Mouse (Mus musculus): Measurements from ENCODE around the gene Rcc1. TPM values are rescaled to one million over a fixed set of nuclear protein-coding genes. Genes with fewer than 3 reads are reported as not detected.

Gene Rcc1
- total and polyA plus RNA-seq, 2 experiments = 3.0 to 4.0 TPM

- Histone ChIP-seq H3K27ac (replicated peaks; ENCODE audit: insufficient read depth, low read depth, low read length) (no peak overlapping the region), H3K4me1 (ENCODE audit: control insufficient read depth, insufficient read depth, low read length) (peaks cover 5% of the 10 kb centered on the region; the same call in 1 of the 2 replicates), H3K9ac (ENCODE audit: low read depth, low read length) (no peak overlapping the region), H3K79me2 (ENCODE audit: control insufficient read depth, insufficient read depth, low read length) (peaks cover 3% of the 10 kb centered on the region; the same call in 1 of the 2 replicates), H3K36me3 (ENCODE audit: control insufficient read depth, insufficient read depth, low read length) (peaks cover 28% of the 10 kb centered on the region), H3K27me3 (ENCODE audit: control insufficient read depth, insufficient read depth, low read length) (no peaks in the 10 kb centered on the region), H3K4me3 (ENCODE audit: insufficient read depth, low read depth, low read length) (no peak overlapping the region)
- no peak for TF ChIP-seq CTCF (IDR thresholded peaks at IDR 0.05; ENCODE audit: low read depth, low read length)
- no peak for TF ChIP-seq POLR2A (IDR thresholded peaks at IDR 0.05; ENCODE audit: extremely low read depth, insufficient read depth, low read length)
- 80% methylated on average over 3 of the region's 3 CpGs for WGBS
- DNase-seq (ENCODE audit: extremely low read depth, low read depth, low spot score) = no peak
Observed at GRCm38 (mm10) chr4:132311801-132312200, 41.6 kb downstream of the Rcc1 start.

DNA sequence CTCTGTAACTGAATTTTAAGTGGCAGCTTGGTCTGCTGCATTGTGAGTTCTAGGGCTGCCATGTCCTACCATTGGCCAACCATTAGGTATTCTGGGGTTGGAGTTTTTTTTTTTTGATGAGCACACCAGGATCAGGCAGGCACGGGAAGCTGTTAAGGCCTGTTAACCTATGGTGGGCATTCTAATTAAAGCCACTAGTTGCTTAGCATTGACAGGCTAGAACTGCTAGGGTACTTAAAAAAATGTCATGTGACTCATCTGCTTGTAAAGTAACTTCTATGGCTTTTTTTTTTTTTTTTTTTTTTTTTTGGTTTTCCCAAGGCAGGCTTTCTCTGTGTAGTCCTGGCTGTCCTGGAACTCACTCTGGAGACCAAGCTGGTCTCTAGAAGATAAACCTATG lies 42.2 kb downstream of the Rcc1 start:
- H3K36me3 ChIP-seq (ENCODE audit: control insufficient read depth, insufficient read depth, low read length) = peaks cover 28% of the 10 kb centered on the region
- H3K79me2 ChIP-seq (ENCODE audit: control insufficient read depth, insufficient read depth, low read length) = peaks cover 3% of the 10 kb centered on the region; the same call in 1 of the 2 replicates
- no peak overlapping the region for H3K9ac ChIP-seq (ENCODE audit: low read depth, low read length)
- H3K27me3 ChIP-seq (ENCODE audit: control insufficient read depth, insufficient read depth, low read length) = no peaks in the 10 kb centered on the region
- no peak overlapping the region for H3K27ac ChIP-seq (replicated peaks; ENCODE audit: insufficient read depth, low read depth, low read length)
- 88% methylated on average over 1 of the region's 1 CpGs for WGBS
- no peak overlapping the region for H3K4me3 ChIP-seq (ENCODE audit: insufficient read depth, low read depth, low read length)
- TF ChIP-seq CTCF (IDR thresholded peaks at IDR 0.05; ENCODE audit: low read depth, low read length) (no peak), POLR2A (IDR thresholded peaks at IDR 0.05; ENCODE audit: extremely low read depth, insufficient read depth, low read length) (no peak)
- peaks cover 5% of the 10 kb centered on the region; the same call in 1 of the 2 replicates for H3K4me1 ChIP-seq (ENCODE audit: control insufficient read depth, insufficient read depth, low read length)
- DNase-seq (ENCODE audit: extremely low read depth, low read depth, low spot score) = no peak

- WGBS = 29% methylated on average over 10 of the region's 10 CpGs
- Histone ChIP-seq H3K27me3 (ENCODE audit: control insufficient read depth, insufficient read depth, low read length) (no peaks in the 10 kb centered on the region), H3K9ac (ENCODE audit: low read depth, low read length) (peak overlapping the region; percentile 39; the same call in 1 of the 2 replicates), H3K79me2 (ENCODE audit: control insufficient read depth, insufficient read depth, low read length) (peaks cover 3% of the 10 kb centered on the region; the same call in 1 of the 2 replicates), H3K36me3 (ENCODE audit: control insufficient read depth, insufficient read depth, low read length) (peaks cover 28% of the 10 kb centered on the region), H3K4me3 (ENCODE audit: insufficient read depth, low read depth, low read length) (no peak overlapping the region), H3K27ac (replicated peaks; ENCODE audit: insufficient read depth, low read depth, low read length) (0 out of 2 replicates have a peak overlapping the region, but pooled peaks have one; percentile 13), H3K4me1 (ENCODE audit: control insufficient read depth, insufficient read depth, low read length) (peaks cover 7% of the 10 kb centered on the region; the same call in 1 of the 2 replicates)
- DNase-seq (ENCODE audit: extremely low read depth, low read depth, low spot score) = peak; percentile 56
- TF ChIP-seq CTCF (IDR thresholded peaks at IDR 0.05; ENCODE audit: low read depth, low read length) (peak; percentile 36), POLR2A (IDR thresholded peaks at IDR 0.05; ENCODE audit: extremely low read depth, insufficient read depth, low read length) (no peak)
Observed at GRCm38 (mm10) chr4:132309849-132310472, 43.4 kb downstream of the Rcc1 start.

- peaks cover 3% of the 10 kb centered on the region; the same call in 1 of the 2 replicates for H3K79me2 ChIP-seq (ENCODE audit: control insufficient read depth, insufficient read depth, low read length)
- H3K4me3 ChIP-seq (ENCODE audit: insufficient read depth, low read depth, low read length) = peak overlapping the region; percentile 98
- H3K27me3 ChIP-seq (ENCODE audit: control insufficient read depth, insufficient read depth, low read length) = no peaks in the 10 kb centered on the region
- peak; percentile 23 for DNase-seq (ENCODE audit: extremely low read depth, low read depth, low spot score)
- H3K27ac ChIP-seq (replicated peaks; ENCODE audit: insufficient read depth, low read depth, low read length) = peak overlapping the region; percentile 97
- no peak for TF ChIP-seq POLR2A (IDR thresholded peaks at IDR 0.05; ENCODE audit: extremely low read depth, insufficient read depth, low read length)
- TF ChIP-seq CTCF (IDR thresholded peaks at IDR 0.05; ENCODE audit: low read depth, low read length) = no peak
- peaks cover 28% of the 10 kb centered on the region for H3K36me3 ChIP-seq (ENCODE audit: control insufficient read depth, insufficient read depth, low read length)
- H3K4me1 ChIP-seq (ENCODE audit: control insufficient read depth, insufficient read depth, low read length) = peaks cover 7% of the 10 kb centered on the region; the same call in 1 of the 2 replicates
- peak overlapping the region; percentile 98 for H3K9ac ChIP-seq (ENCODE audit: low read depth, low read length)
- under 1% methylated on average over 15 of the region's 15 CpGs for WGBS
Observed at GRCm38 (mm10) chr4:132309140-132309848, 44.1 kb downstream of the Rcc1 start.

GRCm38 (mm10) chr4:132308437-132309139 lies 44.8 kb downstream of the Rcc1 start:
- H3K9ac ChIP-seq (ENCODE audit: low read depth, low read length) = peak overlapping the region; percentile 98
- WGBS = under 1% methylated on average over 41 of the region's 41 CpGs
- peak overlapping the region; percentile 97 for H3K27ac ChIP-seq (replicated peaks; ENCODE audit: insufficient read depth, low read depth, low read length)
- peak; percentile 88 for DNase-seq (ENCODE audit: extremely low read depth, low read depth, low spot score)
- peaks cover 24% of the 10 kb centered on the region for H3K36me3 ChIP-seq (ENCODE audit: control insufficient read depth, insufficient read depth, low read length)
- H3K27me3 ChIP-seq (ENCODE audit: control insufficient read depth, insufficient read depth, low read length) = no peaks in the 10 kb centered on the region
- TF ChIP-seq POLR2A (IDR thresholded peaks at IDR 0.05; ENCODE audit: extremely low read depth, insufficient read depth, low read length) (peak; percentile 95), CTCF (IDR thresholded peaks at IDR 0.05; ENCODE audit: low read depth, low read length) (no peak)
- H3K4me1 ChIP-seq (ENCODE audit: control insufficient read depth, insufficient read depth, low read length) = peaks cover 7% of the 10 kb centered on the region; the same call in 1 of the 2 replicates
- H3K79me2 ChIP-seq (ENCODE audit: control insufficient read depth, insufficient read depth, low read length) = peaks cover 3% of the 10 kb centered on the region; the same call in 1 of the 2 replicates
- peak overlapping the region; percentile 98 for H3K4me3 ChIP-seq (ENCODE audit: insufficient read depth, low read depth, low read length)
